Mouse (Mus musculus) forebrain, embryonic 14.5 days (tissue): ENCODE measurements around the gene Cela3a. TPM values are rescaled to one million over a fixed set of nuclear protein-coding genes. Genes with fewer than 3 reads are reported as not detected.
"Not testable (repeated sequence)": the region's sequence is repeated elsewhere in the genome, so short reads cannot be mapped to it uniquely, and the experiment has no call there.

Source experiments
- ATAC-seq: fragments of 200-750 bp; cut with Nextera tagmentation; 2 replicates; pipeline ENCODE4 v1.8.0; 2017; ENCODE audit warnings: mild to moderate bottlenecking, moderate library complexity
- DNase-seq: peaks from one replicate; pipeline ENCODE4 v3.0.0-alpha.2; 2015; ENCODE audit warnings: low spot score
- H3K27ac ChIP-seq: fragments of 300-500 bp; sonication (generic); 2 replicates; pipeline ENCODE4 v1.5.1; 2014; ENCODE audit warnings: low read depth, mild to moderate bottlenecking, control low read depth, low read length, moderate library complexity
- H3K27me3 ChIP-seq: fragments of 300-500 bp; sonication (generic); replicated peaks from 2 replicates; pipeline ENCODE4 v1.6.1; 2014; ENCODE audit warnings: low read length, control low read depth, mixed read lengths; ENCODE audit not compliant: control insufficient read depth, insufficient read depth
- H3K36me3 ChIP-seq: fragments of 300-500 bp; sonication (generic); 2 replicates; pipeline ENCODE4 v1.6.1; 2014; ENCODE audit warnings: low read length, control low read depth; ENCODE audit not compliant: control insufficient read depth, insufficient read depth
- H3K4me1 ChIP-seq: fragments of 300-500 bp; sonication (generic); 2 replicates; pipeline ENCODE4 v1.6.1; 2014; ENCODE audit warnings: antibody characterized with exemption, low read length, control low read depth; ENCODE audit not compliant: control insufficient read depth, insufficient read depth
- H3K4me2 ChIP-seq: fragments of 300-500 bp; sonication (generic); 2 replicates; pipeline ENCODE4 v1.6.1; 2014; ENCODE audit warnings: mild to moderate bottlenecking, control low read depth, low read length
- H3K4me3 ChIP-seq: fragments of 300-500 bp; sonication (generic); 2 replicates; pipeline ENCODE4 v1.5.1; 2014; ENCODE audit warnings: low read depth, low read length, control low read depth
- H3K9ac ChIP-seq: fragments of 300-500 bp; sonication (generic); 2 replicates; pipeline ENCODE4 v1.6.1; 2014; ENCODE audit warnings: mild to moderate bottlenecking, low read length, control low read depth, moderate library complexity
- H3K9me3 ChIP-seq: fragments of 300-500 bp; sonication (generic); replicated peaks from 2 replicates; pipeline ENCODE4 v1.6.1; 2016; ENCODE audit warnings: low read length, control low read depth, mixed read lengths; ENCODE audit not compliant: control insufficient read depth
- WGBS: fragments of 180-500 bp; shearing (Covaris S2); extraction: QIAGEN DNeasy Blood & Tissue Kit; methylation state at CpG from one replicate; pipeline ENCODE4 v1.1.7; 2014; 5-methylcytosine and 5-hydroxymethylcytosine counted together
- polyA plus RNA-seq: library from polyadenylated mRNA; unstranded; fragments of >200 nt; fragmentation: Nextera tagmentation; extraction: Ambion mirVana; gene quantifications from 2 replicates; pipeline ENCODE4 v1.2.1, GENCODE M21; 2014

The Cela3a gene
- polyA plus RNA-seq, 1 experiment from 2014 or later: not detected

DNA sequence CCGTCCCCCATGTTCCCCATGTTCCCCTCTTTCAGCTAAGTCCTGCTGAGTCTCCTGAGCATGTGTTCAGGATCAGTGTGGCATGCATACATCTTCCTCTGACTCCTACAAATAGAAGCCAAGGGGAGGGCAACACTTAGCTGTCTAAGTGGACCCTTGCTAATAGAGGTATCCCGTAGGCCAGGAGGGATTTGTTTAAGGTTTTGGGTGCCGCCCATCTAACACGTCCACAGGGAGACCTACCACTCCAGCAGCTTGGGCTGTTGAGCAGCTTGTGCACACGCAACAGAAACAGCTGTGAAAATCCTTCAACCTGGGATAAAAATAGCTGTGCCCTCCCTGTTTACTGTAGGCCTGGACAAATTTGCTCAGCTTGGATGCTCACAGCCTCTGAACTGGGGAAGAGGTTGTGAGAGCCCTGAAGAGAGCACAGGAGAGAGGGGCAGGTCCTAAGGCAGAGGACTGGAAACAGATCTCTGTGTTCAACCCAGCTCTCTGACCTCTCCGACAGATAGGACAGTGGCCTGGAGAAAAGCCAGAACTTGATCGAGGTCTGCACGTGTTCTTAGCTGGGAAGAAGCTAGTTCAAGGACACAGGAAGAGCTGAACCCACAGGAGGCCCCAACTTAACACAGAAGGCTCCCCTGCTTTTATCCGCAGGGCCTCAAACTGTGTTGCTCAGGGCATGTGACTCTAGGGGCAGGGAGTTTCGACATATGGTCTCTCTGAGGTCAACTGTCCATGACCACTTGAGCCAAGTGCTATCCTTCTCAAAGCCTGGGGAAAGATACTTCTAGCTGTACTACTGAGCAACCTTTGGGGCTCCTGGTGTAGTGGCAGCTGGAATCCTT lies 23.3 kb upstream of the Cela3a start:
- not testable (repeated sequence) for ATAC-seq, H3K4me3 ChIP-seq, DNase-seq, H3K36me3 ChIP-seq, H3K4me2 ChIP-seq, H3K9ac ChIP-seq, H3K9me3 ChIP-seq, H3K27ac ChIP-seq, H3K27me3 ChIP-seq, H3K4me1 ChIP-seq
- 82% methylated on average over 10 of the region's 10 CpGs for WGBS

GRCm38 (mm10) chr4:137430502-137430901 lies 20.9 kb upstream of the Cela3a start, which contains the start of gene Cela3b:
Gene Cela3b (minus strand): TSS chr4:137430540.
- 90% methylated on average over 4 of the region's 4 CpGs for WGBS
- ATAC-seq: no peak
- H3K4me3 ChIP-seq: no peak within 1 kb of the TSS
- DNase-seq: no peak
- no peak within 1 kb of the TSS for H3K27ac ChIP-seq
- H3K36me3 ChIP-seq: no peaks in the 10 kb centered on the region
- H3K4me2 ChIP-seq: no peak within 1 kb of the TSS
- no peaks in the 10 kb centered on the region for H3K27me3 ChIP-seq
- H3K9ac ChIP-seq: no peak within 1 kb of the TSS
- H3K4me1 ChIP-seq: no peaks in the 10 kb centered on the region
- no peaks in the 10 kb centered on the region for H3K9me3 ChIP-seq

GRCm38 (mm10) chr4:137417712-137418564 lies 8.3 kb upstream of the Cela3a start:
- ATAC-seq (no peak), DNase-seq (no peak)
- Histone ChIP-seq H3K27me3 (no peaks in the 10 kb centered on the region), H3K9me3 (no peaks in the 10 kb centered on the region), H3K4me2 (no peak overlapping the region), H3K9ac (no peak overlapping the region), H3K27ac (no peak overlapping the region), H3K4me1 (no peaks in the 10 kb centered on the region), H3K36me3 (no peaks in the 10 kb centered on the region), H3K4me3 (no peak overlapping the region)
- whole genome bisulfite sequencing: 78% methylated on average over 11 of the region's 11 CpGs

DNA sequence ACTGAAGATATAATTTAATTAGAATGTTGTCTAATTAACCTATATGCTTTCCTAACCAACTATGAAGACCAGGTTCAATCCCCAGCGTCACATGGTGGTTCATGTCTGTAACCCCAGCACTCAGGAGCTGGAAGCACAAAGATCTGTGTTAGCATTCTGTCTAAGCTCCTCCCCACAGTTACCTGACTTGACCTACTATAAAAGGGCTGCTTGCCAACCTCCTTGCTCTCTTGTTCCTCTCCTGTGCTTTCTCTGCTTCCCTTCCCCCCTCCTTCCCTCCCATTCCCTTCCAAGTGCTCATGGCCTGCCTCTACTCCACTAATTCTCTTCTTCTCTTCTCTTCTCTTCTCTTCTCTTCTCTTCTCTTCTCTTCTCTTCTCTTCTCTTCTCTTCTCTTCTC lies 5.3 kb upstream of the Cela3a start:
- ATAC-seq (no peak), DNase-seq (no peak)
- no peak overlapping the region for H3K4me2 ChIP-seq
- H3K4me3 ChIP-seq: no peak overlapping the region
- 82% methylated on average over 1 of the region's 1 CpGs for WGBS
- no peak overlapping the region for H3K9ac ChIP-seq
- H3K27me3 ChIP-seq: no peaks in the 10 kb centered on the region
- H3K4me1 ChIP-seq: no peaks in the 10 kb centered on the region
- no peaks in the 10 kb centered on the region for H3K9me3 ChIP-seq
- no peaks in the 10 kb centered on the region for H3K36me3 ChIP-seq
- H3K27ac ChIP-seq: no peak overlapping the region

GRCm38 (mm10) chr4:137412185-137412709 lies 2.7 kb upstream of the Cela3a start:
- H3K36me3 ChIP-seq, H3K4me2 ChIP-seq, DNase-seq, H3K9me3 ChIP-seq, H3K27me3 ChIP-seq, H3K27ac ChIP-seq, H3K4me1 ChIP-seq, H3K4me3 ChIP-seq, H3K9ac ChIP-seq, ATAC-seq: not testable (repeated sequence)
- WGBS: 85% methylated on average over 7 of the region's 7 CpGs

DNA sequence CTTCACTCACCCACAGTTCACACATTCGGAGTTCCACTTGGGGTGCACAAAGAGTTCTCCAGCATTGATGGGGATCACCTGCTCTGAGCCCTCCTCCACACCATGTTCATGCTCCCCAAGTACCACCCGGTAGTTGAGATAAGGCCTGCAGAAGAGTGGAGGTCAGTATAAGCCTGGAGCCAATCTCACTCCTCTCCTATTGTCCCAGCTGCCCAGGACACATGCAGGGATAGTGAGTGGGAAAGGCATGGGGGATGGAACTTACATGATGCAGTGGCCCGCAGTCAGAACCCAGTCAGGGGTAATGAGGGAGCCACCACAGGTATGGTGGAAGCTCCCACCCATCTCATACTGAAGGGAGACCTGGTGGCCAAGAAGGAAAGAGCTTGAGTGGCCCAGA lies 4.0 kb downstream of the Cela3a start:
- no peak overlapping the region for H3K9ac ChIP-seq
- DNase-seq: no peak
- 89% methylated on average over 3 of the region's 3 CpGs for WGBS
- ATAC-seq: no peak
- no peaks in the 10 kb centered on the region for H3K27me3 ChIP-seq
- H3K4me2 ChIP-seq: no peak overlapping the region
- H3K36me3 ChIP-seq: no peaks in the 10 kb centered on the region
- no peaks in the 10 kb centered on the region for H3K9me3 ChIP-seq
- no peak overlapping the region for H3K27ac ChIP-seq
- no peak overlapping the region for H3K4me3 ChIP-seq
- H3K4me1 ChIP-seq: no peaks in the 10 kb centered on the region

- no peak for DNase-seq
- no peak overlapping the region for H3K4me3 ChIP-seq
Measured at GRCm38 (mm10) chr4:137396641-137397525, 12.7 kb downstream of the Cela3a start.

DNA sequence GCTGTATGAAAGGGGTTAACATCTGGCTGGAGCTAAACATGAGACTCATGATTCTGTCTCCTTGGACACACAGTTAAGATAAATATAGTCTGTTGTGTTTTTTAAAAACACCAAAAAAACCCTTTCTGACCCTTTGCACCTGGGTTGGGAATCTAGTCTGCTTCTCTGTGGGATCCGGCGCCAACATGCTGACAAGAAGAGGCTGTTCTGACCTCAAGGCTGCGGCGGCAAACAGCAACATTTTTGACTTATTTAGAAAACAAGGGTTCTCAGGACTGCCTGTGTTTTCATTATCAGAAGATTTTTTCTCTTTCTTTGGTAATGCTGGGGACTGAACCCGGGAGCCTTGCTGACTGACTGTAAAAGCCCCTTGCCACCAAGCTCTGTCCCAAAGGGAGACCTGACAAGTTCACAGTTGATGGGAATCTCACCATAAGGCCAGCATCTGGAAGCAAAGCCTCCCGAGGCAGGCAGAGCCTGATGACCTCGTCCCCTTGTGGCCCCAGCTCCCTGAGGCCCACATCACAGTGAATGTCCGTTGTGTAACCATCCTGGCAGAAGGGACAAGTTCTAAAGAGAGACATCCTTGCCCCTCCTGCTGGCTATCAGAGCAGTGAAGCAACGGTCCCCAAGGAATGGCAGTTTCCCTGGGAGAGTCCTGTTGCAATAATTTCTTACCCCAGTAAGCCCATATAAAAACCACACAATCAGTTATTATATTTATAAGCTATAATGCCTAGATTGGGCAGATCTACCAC lies 16.0 kb downstream of the Cela3a start:
- no peaks in the 10 kb centered on the region for H3K36me3 ChIP-seq
- ATAC-seq (no peak), DNase-seq (no peak)
- no peak overlapping the region for H3K27ac ChIP-seq
- H3K9ac ChIP-seq: no peak overlapping the region
- H3K4me1 ChIP-seq: peaks cover 3% of the 10 kb centered on the region
- no peaks in the 10 kb centered on the region for H3K27me3 ChIP-seq
- WGBS: 76% methylated on average over 9 of the region's 9 CpGs
- H3K4me3 ChIP-seq: no peak overlapping the region
- H3K4me2 ChIP-seq: no peak overlapping the region
- no peaks in the 10 kb centered on the region for H3K9me3 ChIP-seq

More at GRCm38 (mm10) chr4:137396641-137397525, 12.7 kb downstream of the Cela3a start:
- WGBS: 84% methylated on average over 15 of the region's 15 CpGs
- ATAC-seq: no peak
- Histone ChIP-seq H3K36me3 (no peaks in the 10 kb centered on the region), H3K9me3 (no peaks in the 10 kb centered on the region), H3K4me2 (no peak overlapping the region), H3K9ac (no peak overlapping the region), H3K27me3 (no peaks in the 10 kb centered on the region), H3K4me1 (no peaks in the 10 kb centered on the region), H3K27ac (no peak overlapping the region)
